Mouse (Mus musculus) heart, postnatal 4 days (tissue): ENCODE measurements around the gene Slc25a19. TPM values are rescaled to one million over a fixed set of nuclear protein-coding genes. Genes with fewer than 3 reads are reported as not detected.

Experiments
- DNase-seq: peaks from one replicate; pipeline ENCODE4 v3.0.0; 2021
- total RNA-seq, 2 experiments: library from RNA; stranded (reverse); gene quantifications; 2 replicates each; pipeline ENCODE4 v1.2.3; 2021

The Slc25a19 gene
- total RNA-seq, 2 experiments from 2014 or later: 27.6 to 30.7 TPM

- DNase-seq: no peak
Observed at GRCm38 (mm10) chr11:115618001-115618400, 10.1 kb downstream of the Slc25a19 start.

- DNase-seq: no peak
Observed at GRCm38 (mm10) chr11:115616893-115617292, 11.2 kb downstream of the Slc25a19 start.

GRCm38 (mm10) chr11:115616371-115616770 lies 11.7 kb downstream of the Slc25a19 start:
- DNase-seq: no peak

- no peak for DNase-seq
Observed at GRCm38 (mm10) chr11:115615875-115616274, 12.2 kb downstream of the Slc25a19 start.

GRCm38 (mm10) chr11:115615108-115615825 lies 12.8 kb downstream of the Slc25a19 start:
- DNase-seq: peak; percentile 56

GRCm38 (mm10) chr11:115614346-115615107 lies 13.6 kb downstream of the Slc25a19 start:
- DNase-seq: peak; percentile 38

- DNase-seq: peak; percentile 35
Observed at GRCm38 (mm10) chr11:115613138-115613945, 14.8 kb downstream of the Slc25a19 start.

- DNase-seq: peak; percentile 95
Observed at GRCm38 (mm10) chr11:115612410-115613137, 15.5 kb downstream of the Slc25a19 start, which contains the start of gene Mif4gd. TSS of gene Mif4gd (minus strand) at chr11:115612969.

GRCm38 (mm10) chr11:115612059-115612409 lies 16.1 kb downstream of the Slc25a19 start:
- DNase-seq: peak; percentile 92

GRCm38 (mm10) chr11:115611173-115611572 lies 16.9 kb downstream of the Slc25a19 start:
- no peak for DNase-seq

- no peak for DNase-seq
Observed at GRCm38 (mm10) chr11:115609576-115609975, 18.5 kb downstream of the Slc25a19 start.

GRCm38 (mm10) chr11:115608421-115609399 lies 19.4 kb downstream of the Slc25a19 start:
- no peak for DNase-seq

GRCm38 (mm10) chr11:115606733-115607132 lies 21.4 kb downstream of the Slc25a19 start:
- no peak for DNase-seq

- DNase-seq: no peak
Observed at GRCm38 (mm10) chr11:115604304-115604696, 23.8 kb downstream of the Slc25a19 start.

- peak; percentile 94 for DNase-seq
Observed at GRCm38 (mm10) chr11:115603476-115604303, 24.4 kb downstream of the Slc25a19 start, which contains the start of the genes Mrps7 and Gga3. TSS of gene Mrps7 (plus strand) at chr11:115603925. TSS of gene Gga3 (minus strand) at chr11:115604051.

- no peak for DNase-seq
Observed at GRCm38 (mm10) chr11:115603128-115603475, 25.0 kb downstream of the Slc25a19 start.

- no peak for DNase-seq
Observed at GRCm38 (mm10) chr11:115601174-115601573, 26.9 kb downstream of the Slc25a19 start.

GRCm38 (mm10) chr11:115600743-115601142 lies 27.4 kb downstream of the Slc25a19 start:
- no peak for DNase-seq

GRCm38 (mm10) chr11:115599722-115600121 lies 28.4 kb downstream of the Slc25a19 start:
- no peak for DNase-seq

GRCm38 (mm10) chr11:115598309-115598708 lies 29.8 kb downstream of the Slc25a19 start:
- DNase-seq: no peak
